Mouse (Mus musculus) myocyte (in vitro differentiated cells): ENCODE data around the gene Nell1.

ENCODE experiments used
- CEBPB ChIP-seq: IDR thresholded peaks from 2 replicates; pipeline ENCODE4 v1.6.1; 2011; ENCODE audit warnings: mild to moderate bottlenecking, moderate library complexity; ENCODE audit not compliant: poor library complexity, insufficient read depth, severe bottlenecking
- E2F4 ChIP-seq: IDR thresholded peaks from one replicate; pipeline ENCODE4 v1.6.1; 2011; ENCODE audit warnings: mild to moderate bottlenecking, control low read depth, moderate library complexity; ENCODE audit not compliant: insufficient read depth
- MAX ChIP-seq: IDR thresholded peaks from one replicate; pipeline ENCODE4 v1.6.1; 2011; ENCODE audit warnings: low read depth, mild to moderate bottlenecking, control low read depth
- MYOD1 ChIP-seq, 3 experiments: IDR thresholded peaks; one replicate each; pipeline ENCODE4 v1.6.1; 2011; ENCODE audit warnings: control low read depth in 2 of 3, low read depth in 2 of 3, mild to moderate bottlenecking in 2 of 3, moderate library complexity in 1 of 3; ENCODE audit not compliant: insufficient read length in 2 of 3, control insufficient read depth in 1 of 3
- MYOG ChIP-seq, 3 experiments: IDR thresholded peaks; one replicate each; pipeline ENCODE4 v1.6.1; 2011; ENCODE audit warnings: control low read depth in 2 of 3, low read depth in 2 of 3, mild to moderate bottlenecking in 2 of 3; ENCODE audit not compliant: insufficient read length in 2 of 3, control insufficient read depth in 1 of 3, insufficient read depth in 1 of 3
- POLR2A ChIP-seq: IDR thresholded peaks from one replicate; pipeline ENCODE4 v1.6.1; 2011; ENCODE audit warnings: low read depth, mild to moderate bottlenecking, control low read depth, moderate library complexity; ENCODE audit not compliant: insufficient read length
- POLR2AphosphoS2 ChIP-seq: IDR thresholded peaks from one replicate; pipeline ENCODE4 v1.6.1; 2011; ENCODE audit warnings: low read depth, control low read depth; ENCODE audit not compliant: insufficient read length
- REST ChIP-seq: IDR thresholded peaks from one replicate; pipeline ENCODE4 v1.6.1; 2011; ENCODE audit warnings: mild to moderate bottlenecking, control low read depth, moderate library complexity; ENCODE audit not compliant: insufficient read depth, insufficient read length
- SRF ChIP-seq: IDR thresholded peaks from one replicate; pipeline ENCODE4 v1.6.1; 2011; ENCODE audit warnings: low read depth; ENCODE audit not compliant: control insufficient read depth, insufficient read length
- TCF12 ChIP-seq: IDR thresholded peaks from one replicate; pipeline ENCODE4 v1.6.1; 2011; ENCODE audit warnings: mild to moderate bottlenecking, control low read depth; ENCODE audit not compliant: poor library complexity, insufficient read depth, severe bottlenecking
- USF1 ChIP-seq: IDR thresholded peaks from one replicate; pipeline ENCODE4 v1.6.1; 2011; ENCODE audit warnings: low read depth, mild to moderate bottlenecking, control low read depth, moderate library complexity

DNA sequence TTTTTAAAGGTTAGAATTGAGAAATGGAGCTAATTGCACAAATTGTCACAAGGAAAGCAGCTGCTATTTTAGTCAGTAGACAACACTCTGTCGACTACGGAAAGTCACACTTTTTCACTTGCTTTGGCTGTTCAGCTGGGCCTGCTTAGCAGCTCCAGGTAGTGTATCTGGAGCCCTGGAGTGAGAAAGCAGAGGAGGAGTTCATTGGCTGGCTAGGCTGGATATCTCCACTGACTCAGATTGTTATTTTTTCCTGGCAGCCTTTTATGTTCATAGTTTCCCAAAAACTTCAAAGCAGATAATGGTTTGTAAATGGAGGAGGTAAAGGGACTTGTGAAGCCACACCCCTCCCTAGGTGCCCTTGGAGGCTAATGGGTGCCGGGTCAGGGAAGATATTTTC, 163.0 kb downstream of the Nell1 start:
- no peak for TF ChIP-seq POLR2A
- no peak for TF ChIP-seq CEBPB
- no peak for TF ChIP-seq USF1
- TF ChIP-seq POLR2AphosphoS2: no peak
- TF ChIP-seq E2F4: no peak
- TF ChIP-seq TCF12: no peak
- no peak for TF ChIP-seq MAX
- no peak for TF ChIP-seq SRF
- no peak for TF ChIP-seq MYOG (IDR thresholded peaks at IDR 0.05; ENCODE audit: control insufficient read depth in 1 of 3, insufficient read depth in 1 of 3, insufficient read length in 2 of 3, low read depth in 2 of 3)
- no peak for TF ChIP-seq REST
- no peak for TF ChIP-seq MYOD1 (IDR thresholded peaks at IDR 0.05; ENCODE audit: control insufficient read depth in 1 of 3, insufficient read length in 2 of 3, low read depth in 2 of 3)
